Mouse (Mus musculus) MEL (cell line): ENCODE data around the gene Ptbp2. TPM values are rescaled to one million over a fixed set of nuclear protein-coding genes. Genes with fewer than 3 reads are reported as not detected.

Experiments used
- DNase-seq: peaks from one replicate; pipeline ENCODE4 v3.0.0; 2011; ENCODE audit warnings: low read depth, low spot score
- H3K27ac ChIP-seq: 2 replicates; pipeline ENCODE4 v1.5.1; 2012; ENCODE audit warnings: low read depth, mild to moderate bottlenecking, control low read depth, low read length, moderate library complexity; ENCODE audit not compliant: control insufficient read depth
- H3K27me3 ChIP-seq, 2 experiments: fragments of 150-350 bp in 1 of 2; sonication (generic) in 1 of 2; 2 replicates each; pipeline ENCODE4 v1.6.1; 2012; ENCODE audit warnings: low read length in 2 of 2, mild to moderate bottlenecking in 2 of 2, improper control_type of control experiment in 1 of 2, moderate library complexity in 1 of 2; ENCODE audit not compliant: insufficient read depth in 2 of 2, control insufficient read depth in 1 of 2
- H3K36me3 ChIP-seq, 2 experiments: 2 replicates each; pipeline ENCODE4 v1.6.1; 2012 to 2014; ENCODE audit warnings: low read length in 2 of 2, improper control_type of control experiment in 1 of 2, inconsistent platforms in 1 of 2, mild to moderate bottlenecking in 1 of 2; ENCODE audit not compliant: insufficient read depth in 2 of 2, control insufficient read depth in 1 of 2
- H3K4me1 ChIP-seq, 2 experiments: fragments of 150-350 bp in 1 of 2; sonication (generic) in 1 of 2; 2 replicates each; pipeline ENCODE4 v1.6.1; 2012; ENCODE audit warnings: low read length in 2 of 2, improper control_type of control experiment in 1 of 2, mild to moderate bottlenecking in 1 of 2; ENCODE audit not compliant: insufficient read depth in 2 of 2, control insufficient read depth in 1 of 2
- H3K4me3 ChIP-seq, 2 experiments: fragments of 150-350 bp in 1 of 2; sonication (generic) in 1 of 2; 2 replicates each; pipeline ENCODE4 v1.5.1; 2012; ENCODE audit warnings: low read depth in 2 of 2, low read length in 2 of 2, mild to moderate bottlenecking in 2 of 2, moderate library complexity in 2 of 2, control low read depth in 1 of 2, improper control_type of control experiment in 1 of 2; ENCODE audit not compliant: control insufficient read depth in 1 of 2, insufficient read depth in 1 of 2
- H3K79me2 ChIP-seq: 2 replicates; pipeline ENCODE4 v1.6.1; 2012; ENCODE audit warnings: mild to moderate bottlenecking, low read length, moderate library complexity; ENCODE audit not compliant: control insufficient read depth, poor library complexity, insufficient read depth
- H3K9ac ChIP-seq: 2 replicates; pipeline ENCODE4 v1.6.1; 2012; ENCODE audit warnings: low read depth, mild to moderate bottlenecking, control low read depth, low read length, moderate library complexity; ENCODE audit not compliant: control insufficient read depth, poor library complexity, severe bottlenecking
- H3K9me3 ChIP-seq: fragments of 150-350 bp; sonication (generic); replicated peaks from 2 replicates; pipeline ENCODE4 v1.6.1; 2012; ENCODE audit warnings: mild to moderate bottlenecking, low read length, improper control_type of control experiment, moderate library complexity; ENCODE audit not compliant: insufficient read depth
- CHD1 ChIP-seq: IDR thresholded peaks from 2 replicates; pipeline ENCODE4 v1.6.1; 2012; ENCODE audit warnings: low read depth, mild to moderate bottlenecking, inconsistent platforms, low read length, improper control_type of control experiment
- CHD2 ChIP-seq: IDR thresholded peaks from 2 replicates; pipeline ENCODE4 v1.6.1; 2011; ENCODE audit warnings: low read length, improper control_type of control experiment
- CTCF ChIP-seq, 3 experiments: IDR thresholded peaks in 2 of 3; conservative IDR thresholded peaks in 1 of 3; 2 replicates each; pipeline ENCODE4 v1.5.1; 2011 to 2012; ENCODE audit warnings: low read length in 3 of 3, low read depth in 2 of 3, mild to moderate bottlenecking in 2 of 3, improper control_type of control experiment in 1 of 3, inconsistent platforms in 1 of 3, mixed read lengths in 1 of 3, moderate library complexity in 1 of 3; ENCODE audit not compliant: control insufficient read depth in 1 of 3, insufficient read depth in 1 of 3, poor library complexity in 1 of 3, severe bottlenecking in 1 of 3
- E2F4 ChIP-seq: IDR thresholded peaks from 2 replicates; pipeline ENCODE4 v1.6.1; 2011; ENCODE audit warnings: low read depth, low read length, improper control_type of control experiment, borderline replicate concordance
- ELF1 ChIP-seq: IDR thresholded peaks from 2 replicates; pipeline ENCODE4 v1.6.1; 2014; ENCODE audit warnings: low read depth, mild to moderate bottlenecking, inconsistent platforms, low read length, improper control_type of control experiment, moderate library complexity
- EP300 ChIP-seq, 2 experiments: IDR thresholded peaks; 2 replicates each; pipeline ENCODE4 v1.6.1; 2011; ENCODE audit warnings: improper control_type of control experiment in 2 of 2, low read length in 2 of 2, low read depth in 1 of 2, mild to moderate bottlenecking in 1 of 2
- HCFC1 ChIP-seq: IDR thresholded peaks from 2 replicates; pipeline ENCODE4 v1.6.1; 2012; ENCODE audit warnings: low read depth, mild to moderate bottlenecking, inconsistent platforms, low read length, improper control_type of control experiment, moderate library complexity
- KAT2A ChIP-seq: conservative IDR thresholded peaks from 2 replicates; pipeline ENCODE4 v1.6.1; 2012; ENCODE audit warnings: low read depth, low read length, improper control_type of control experiment, inconsistent platforms
- MEF2A ChIP-seq: IDR thresholded peaks from 2 replicates; pipeline ENCODE4 v1.6.1; 2014; ENCODE audit warnings: low read depth, mild to moderate bottlenecking, inconsistent platforms, low read length, improper control_type of control experiment; ENCODE audit not compliant: poor library complexity, insufficient replicate concordance, severe bottlenecking; ENCODE audit errors: extremely low read depth
- MXI1 ChIP-seq: IDR thresholded peaks from 2 replicates; pipeline ENCODE4 v1.6.1; 2011; ENCODE audit warnings: mild to moderate bottlenecking, low read depth, low read length, improper control_type of control experiment
- MYB ChIP-seq: IDR thresholded peaks from 2 replicates; pipeline ENCODE4 v1.6.1; 2011; ENCODE audit warnings: mild to moderate bottlenecking, low read depth, low read length, improper control_type of control experiment
- MYC ChIP-seq: IDR thresholded peaks from 2 replicates; pipeline ENCODE4 v1.6.1; 2011; ENCODE audit warnings: low read depth, mild to moderate bottlenecking, low read length, improper control_type of control experiment, moderate library complexity
- NELFE ChIP-seq: IDR thresholded peaks from 2 replicates; pipeline ENCODE4 v1.6.1; 2011; ENCODE audit warnings: low read depth, low read length, improper control_type of control experiment
- POLR2AphosphoS2 ChIP-seq: IDR thresholded peaks from 2 replicates; pipeline ENCODE4 v1.6.1; 2011; ENCODE audit warnings: low read length, improper control_type of control experiment
- POLR2AphosphoS5 ChIP-seq: IDR thresholded peaks from 2 replicates; pipeline ENCODE4 v1.6.1; 2012; ENCODE audit warnings: low read depth, borderline replicate concordance, mild to moderate bottlenecking, inconsistent platforms, low read length, moderate library complexity, mixed read lengths
- RAD21 ChIP-seq: IDR thresholded peaks from 2 replicates; pipeline ENCODE4 v1.6.1; 2011; ENCODE audit warnings: mild to moderate bottlenecking, low read depth, low read length, improper control_type of control experiment
- TAL1 ChIP-seq: IDR thresholded peaks from 2 replicates; pipeline ENCODE4 v1.6.1; 2012; ENCODE audit warnings: mild to moderate bottlenecking, inconsistent platforms, low read length, moderate library complexity, mixed read lengths
- TBP ChIP-seq: IDR thresholded peaks from 2 replicates; pipeline ENCODE4 v1.8.0; 2011; ENCODE audit warnings: low read depth, low read length, improper control_type of control experiment
- UBTF ChIP-seq: IDR thresholded peaks from 2 replicates; pipeline ENCODE4 v1.6.1; 2012; ENCODE audit warnings: low read depth, mild to moderate bottlenecking, inconsistent platforms, low read length, improper control_type of control experiment, moderate library complexity, borderline replicate concordance; ENCODE audit not compliant: insufficient read depth
- ZNF384 ChIP-seq: IDR thresholded peaks from 2 replicates; pipeline ENCODE4 v1.6.1; 2012; ENCODE audit warnings: low read depth, mild to moderate bottlenecking, inconsistent platforms, low read length, improper control_type of control experiment
- polyA plus RNA-seq, 2 experiments: library from polyadenylated mRNA; stranded (reverse) in 1 of 2; unstranded in 1 of 2; fragments of >175 nt in 1 of 2; fragments of >200 nt in 1 of 2; gene quantifications; 2 replicates each; pipeline versions ENCODE4 v1.2.1 to v1.2.4; 2012; ENCODE audit warnings: low replicate concordance in 2 of 2, low read depth in 1 of 2; ENCODE audit not compliant: insufficient read length in 2 of 2, insufficient read depth in 1 of 2, missing spikeins in 1 of 2
- total RNA-seq: library from RNA; depleted of rRNA; stranded (reverse); fragments of 300-350 nt; gene quantifications from 2 replicates; pipeline ENCODE4 v1.2.3, GENCODE M21; 2012

Ptbp2 gene
- total and polyA plus RNA-seq, 3 experiments, result 20.6 to 21.4 TPM; not detected in 1

DNA sequence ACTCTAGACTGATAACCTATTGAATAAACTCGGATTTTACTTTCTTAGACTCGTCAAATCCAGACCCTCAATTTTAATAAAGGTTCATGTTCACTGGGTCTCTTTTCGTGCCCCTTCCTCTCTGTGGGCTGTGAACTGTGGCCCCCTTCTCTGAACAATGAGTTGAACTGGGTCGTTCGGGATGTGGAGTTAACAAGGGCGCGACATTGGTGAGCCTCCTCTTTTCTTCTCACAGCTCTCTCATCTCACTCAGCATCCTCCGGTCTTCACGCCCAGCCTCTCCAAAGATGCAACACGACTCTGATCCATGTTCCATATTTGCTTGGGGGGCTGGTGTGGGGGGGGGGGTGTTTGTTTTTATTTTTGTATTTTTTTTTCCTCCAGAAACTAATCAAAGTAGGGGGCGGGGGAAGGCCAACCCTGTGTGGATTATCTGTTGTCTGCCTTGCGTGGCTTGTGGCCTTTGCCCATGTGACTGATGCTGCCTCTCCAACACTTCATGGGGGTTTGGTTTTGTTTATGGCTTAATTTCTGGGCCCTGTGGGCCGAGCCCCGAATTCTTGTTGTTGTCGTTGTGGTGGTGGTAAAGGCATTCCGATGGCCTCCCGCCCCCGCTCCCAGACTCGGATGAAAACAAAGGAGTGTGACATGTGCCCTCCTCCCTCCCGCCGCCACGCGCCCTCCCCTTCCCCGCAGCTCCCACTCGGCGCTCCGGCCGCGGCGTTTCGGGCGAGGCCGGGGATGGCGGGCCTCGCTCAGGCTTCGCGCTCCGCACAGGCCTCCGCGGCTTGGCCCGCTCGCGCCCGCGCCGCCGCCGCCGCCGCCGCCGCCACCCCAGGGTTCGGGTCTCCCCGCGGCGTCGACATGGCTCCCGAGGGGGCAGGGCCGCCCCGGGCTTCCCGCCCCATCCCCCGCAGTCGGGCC, 2.0 kb downstream of the Ptbp2 start (continued):
- TF ChIP-seq MYC, result peak; percentile 65; the same call in 1 of the 2 replicates
- TF ChIP-seq MXI1, result peak; percentile 74
- TF ChIP-seq, all 39 proteins: peak for 4

GRCm38 (mm10) chr3:119780876-119781275, 3.4 kb downstream of the Ptbp2 start:
- H3K9ac ChIP-seq, result no peak overlapping the region
- no peak overlapping the region; a peak in 1 of 4 replicates for H3K4me3 ChIP-seq
- no peaks in the 10 kb centered on the region for H3K27me3 ChIP-seq
- TF ChIP-seq ZNF384 (no peak), CTCF (IDR thresholded peaks at IDR 0.05 in 2 of 3, conservative IDR thresholded peaks at IDR 0.05 in 1 of 3; ENCODE audit: control insufficient read depth in 1 of 3, insufficient read depth in 1 of 3, low read depth in 2 of 3, low read length in 3 of 3, poor library complexity in 1 of 3, severe bottlenecking in 1 of 3) (no peak), UBTF (no peak), TBP (no peak), MYB (no peak), RAD21 (no peak), ELF1 (no peak), HCFC1 (no peak), NELFE (no peak), CHD2 (no peak), POLR2AphosphoS2 (no peak), KAT2A (no peak), EP300 (IDR thresholded peaks at IDR 0.05; ENCODE audit: low read depth in 1 of 2, low read length in 2 of 2) (no peak), POLR2AphosphoS5 (no peak), TAL1 (no peak), MEF2A (no peak), CHD1 (no peak), E2F4 (no peak)
- TF ChIP-seq, all 39 proteins: peak for 0
- peaks cover 18 to 26% of the 10 kb centered on the region in 2 experiments for H3K36me3 ChIP-seq
- H3K79me2 ChIP-seq, result peaks cover 38% of the 10 kb centered on the region
- H3K27ac ChIP-seq, result no peak overlapping the region
- no peaks in the 10 kb centered on the region for H3K9me3 ChIP-seq
- peak; percentile 27 for DNase-seq
- H3K4me1 ChIP-seq, result peaks cover 8 to 13% of the 10 kb centered on the region in 2 experiments
